Mouse (Mus musculus) olfactory bulb, adult 2 months (tissue): ENCODE data around the gene Ccdc85c.

Experiments used
- CTCF ChIP-seq: fragments of 200-500 bp; IDR thresholded peaks from 2 replicates; pipeline ENCODE4 v1.5.1; 2012; ENCODE audit warnings: low read depth, mild to moderate bottlenecking, low read length, moderate library complexity; ENCODE audit not compliant: insufficient read depth
- POLR2A ChIP-seq: fragments of 200-500 bp; IDR thresholded peaks from 2 replicates; pipeline ENCODE4 v1.6.1; 2012; ENCODE audit warnings: mild to moderate bottlenecking, low read depth, low read length, moderate library complexity; ENCODE audit not compliant: insufficient read depth

DNA sequence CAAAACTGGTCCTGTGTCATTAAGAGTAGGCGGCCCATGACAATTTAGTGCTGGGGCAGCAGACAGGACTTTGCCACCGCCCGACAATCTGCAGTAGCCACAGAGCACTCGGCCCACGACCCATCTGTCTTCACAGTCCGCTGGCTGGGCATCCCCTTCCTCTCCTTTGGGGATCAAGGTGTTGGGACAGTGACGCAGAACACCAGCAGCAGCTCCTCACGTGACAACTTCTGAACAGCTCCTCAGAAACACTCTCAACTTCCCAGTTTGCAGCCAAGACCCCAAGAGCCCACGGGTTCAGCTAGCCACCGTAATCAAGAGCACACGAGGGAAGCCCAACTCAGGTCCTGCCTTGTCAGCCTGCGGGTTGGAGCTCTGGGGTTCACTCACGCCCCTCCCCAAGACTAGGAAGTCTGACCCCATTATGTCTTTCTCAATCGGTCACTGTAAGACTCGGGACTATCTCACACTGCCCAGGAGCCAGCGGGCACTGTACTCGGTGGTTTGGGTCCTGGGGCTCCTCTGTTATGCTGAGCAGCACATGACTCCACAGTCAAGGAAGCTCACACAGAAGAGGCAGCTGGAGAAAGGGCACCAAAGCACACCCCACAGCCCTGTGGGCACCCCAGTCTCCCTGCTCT, 36.7 kb downstream of the Ccdc85c start:
- no peak for TF ChIP-seq CTCF
- no peak for TF ChIP-seq POLR2A
